11 mouse cellular contexts compared by ENCODE assay signal in genomic region chr4:54751458-54751857, GRCm38 (mm10).
"Had no signal": no experiment of that assay in that cellular context is flagged by ENCODE, and none has a peak within 500 bp of the region (broad histone marks: within the 10 kb centered on the region; RNA-seq: fewer than 3 reads in every experiment).

No protein-coding gene starts in this region.

- DNase-seq: kidney, adult 8-10 months; kidney, postnatal 10 days; kidney, postnatal 36 days; layer of hippocampus, postnatal 36 days; liver; lung, adult 18-20 months; lung, postnatal 10 days; lung, postnatal 36 days; retina, postnatal 1 day; thymus, adult 18-20 months; thymus, postnatal 36 days had no signal
